9 mouse cellular contexts compared by ENCODE assay signal in genomic region chr2:170154738-170155088, GRCm38 (mm10). TPM values are rescaled to one million over a fixed set of nuclear protein-coding genes. Genes with fewer than 3 reads are reported as not detected.
A peak's percentile ranks its signal among the peaks of the same experiment; 100 is the strongest.
DNase-seq lines count a peak whose midpoint lies in the region; ATAC-seq and TF ChIP-seq lines count a peak whose summit lies in the region.
"Had no signal": no experiment of that assay in that cellular context is flagged by ENCODE, and none has a peak within 500 bp of the region (broad histone marks: within the 10 kb centered on the region; RNA-seq: fewer than 3 reads in every experiment).

No protein-coding gene starts in this region.

- peak overlapping the region; percentile 95 for H3K27ac ChIP-seq in heart, embryonic 12.5 days (ENCODE audit: poor library complexity, severe bottlenecking)
- H3K27ac ChIP-seq in forebrain, embryonic 16.5 days (ENCODE audit: low read length): no peak overlapping the region
- peak overlapping the region; percentile 97 for H3K27ac ChIP-seq in liver, postnatal 0 days (ENCODE audit: low read depth)

- 11% methylated on average over 5 of the region's 5 CpGs for WGBS in heart, embryonic 12.5 days
- 15% methylated on average over 5 of the region's 5 CpGs for WGBS in forebrain, embryonic 16.5 days
- WGBS in liver, postnatal 0 days (ENCODE audit: insufficient replicate concordance): 4% methylated on average over 5 of the region's 5 CpGs

- H3K4me1 ChIP-seq in heart, embryonic 12.5 days (replicated peaks): peaks cover 25% of the 10 kb centered on the region
- H3K4me1 ChIP-seq in E14TG2a.4 (replicated peaks; ENCODE audit: low read depth, low read length): peaks cover 66% of the 10 kb centered on the region
- peaks cover 27% of the 10 kb centered on the region for H3K4me1 ChIP-seq in forebrain, embryonic 16.5 days (replicated peaks; ENCODE audit: control insufficient read depth, insufficient read depth, low read length)
- peaks cover 42% of the 10 kb centered on the region for H3K4me1 ChIP-seq in liver, postnatal 0 days (ENCODE audit: insufficient read depth)

- no peak for DNase-seq in heart, postnatal 4 days
- DNase-seq in liver, postnatal 0 days: no peak
- DNase-seq in urinary bladder, postnatal 36 days (ENCODE audit: low spot score in 2 of 2): no peak
- no peak for DNase-seq in left cerebral cortex, adult 18-20 months (ENCODE audit: low spot score in 2 of 2)
- no peak for DNase-seq in layer of hippocampus, adult 18-20 months (ENCODE audit: low spot score in 2 of 2)
- DNase-seq: cerebellum, adult 9-10 months had no signal

- H3K9me3 ChIP-seq in heart, embryonic 12.5 days (replicated peaks): no peaks in the 10 kb centered on the region
- no peaks in the 10 kb centered on the region for H3K9me3 ChIP-seq in E14TG2a.4 (ENCODE audit: low read length)
- no peaks in the 10 kb centered on the region for H3K9me3 ChIP-seq in forebrain, embryonic 16.5 days (ENCODE audit: control insufficient read depth, low read length)
- no peaks in the 10 kb centered on the region for H3K9me3 ChIP-seq in liver, postnatal 0 days (ENCODE audit: low read length)

- no peak for ATAC-seq in heart, embryonic 12.5 days (ENCODE audit: insufficient number of reproducible peaks, low FRiP score)
- no peak for ATAC-seq in forebrain, embryonic 16.5 days
- no peak for ATAC-seq in liver, postnatal 0 days

- H3K9ac ChIP-seq in heart, embryonic 12.5 days: peak overlapping the region; percentile 61
- H3K9ac ChIP-seq in forebrain, embryonic 16.5 days (replicated peaks; ENCODE audit: low read depth, low read length): peak overlapping the region; percentile 48
- peak overlapping the region; percentile 89 for H3K9ac ChIP-seq in liver, postnatal 0 days (replicated peaks)

- no peaks in the 10 kb centered on the region for H3K36me3 ChIP-seq in heart, embryonic 12.5 days
- H3K36me3 ChIP-seq in E14TG2a.4 (ENCODE audit: insufficient read depth, low read length): no peaks in the 10 kb centered on the region
- no peaks in the 10 kb centered on the region for H3K36me3 ChIP-seq in forebrain, embryonic 16.5 days (ENCODE audit: control insufficient read depth, insufficient read depth)
- no peaks in the 10 kb centered on the region for H3K36me3 ChIP-seq in liver, postnatal 0 days (replicated peaks; ENCODE audit: insufficient read depth, low read length)

- H3K4me3 ChIP-seq in heart, embryonic 12.5 days: peak overlapping the region; percentile 42
- H3K4me3 ChIP-seq in E14TG2a.4 (replicated peaks; ENCODE audit: low read length): peak overlapping the region; percentile 35; the same call in 1 of the 2 replicates
- peak overlapping the region; percentile 40 for H3K4me3 ChIP-seq in forebrain, embryonic 16.5 days (replicated peaks; ENCODE audit: low read length)
- peak overlapping the region; percentile 66 for H3K4me3 ChIP-seq in liver, postnatal 0 days (ENCODE audit: low read depth, low read length)

- no peak; the same call in 1 of the 2 replicates for TF ChIP-seq EP300 in liver, postnatal 0 days (IDR thresholded peaks at IDR 0.05; ENCODE audit: low read depth)

- H3K27me3 ChIP-seq in heart, embryonic 12.5 days (replicated peaks): no peaks in the 10 kb centered on the region
- 0 out of 2 replicates have a peak, but pooled peaks cover 5% of the 10 kb centered on the region for H3K27me3 ChIP-seq in E14TG2a.4 (ENCODE audit: insufficient read depth, low read length)
- 0 out of 2 replicates have a peak, but pooled peaks cover 2% of the 10 kb centered on the region for H3K27me3 ChIP-seq in forebrain, embryonic 16.5 days (replicated peaks; ENCODE audit: control insufficient read depth, insufficient read depth, low read length)
- H3K27me3 ChIP-seq in liver, postnatal 0 days (ENCODE audit: insufficient read depth, low read length): no peaks in the 10 kb centered on the region

- peak overlapping the region; percentile 70 for H3K4me2 ChIP-seq in heart, embryonic 12.5 days
- peak overlapping the region; percentile 67 for H3K4me2 ChIP-seq in forebrain, embryonic 16.5 days (ENCODE audit: low read length)
- peak overlapping the region; percentile 89 for H3K4me2 ChIP-seq in liver, postnatal 0 days (ENCODE audit: low read depth, low read length)

- TF ChIP-seq CTCF in E14TG2a.4 (conservative IDR thresholded peaks at IDR 0.05; ENCODE audit: low read length): no peak
- TF ChIP-seq CTCF in liver, postnatal 0 days (IDR thresholded peaks at IDR 0.05; ENCODE audit: low read depth): no peak

RNA-seq across cellular contexts. Expression of gene Zfp217, which starts 6.8 kb away (rescaled TPM):
- polyA plus RNA-seq in heart, embryonic 12.5 days (2016; fragmentation: Nextera tagmentation; extraction: Ambion mirVana): 3.5 and 3.7 TPM in 2 replicates
- total RNA-seq in heart, postnatal 4 days (2021): 10 to 100 TPM; 18.8 to 19.3 TPM
- 1.4 and 1.5 TPM in 2 replicates for polyA plus RNA-seq in forebrain, embryonic 16.5 days (2015; fragmentation: Nextera tagmentation; extraction: Ambion mirVana)
- polyA plus RNA-seq in liver, postnatal 0 days (2015; fragmentation: Nextera tagmentation; extraction: Ambion mirVana): 2.1 and 2.4 TPM in 2 replicates
- 1 to 10 TPM; 2.8 to 3.0 TPM for total RNA-seq in left cerebral cortex, adult 18-20 months (2021)
- total RNA-seq in layer of hippocampus, adult 18-20 months (2021): 1 to 10 TPM; 4.2 TPM
